Mouse (Mus musculus) stomach, postnatal 0 days (tissue): ENCODE measurements around the gene Rabep2.

ENCODE experiments used
- CTCF ChIP-seq: IDR thresholded peaks from 2 replicates; pipeline ENCODE4 v1.5.1; 2016; ENCODE audit warnings: antibody characterized with exemption, low read depth, mild to moderate bottlenecking, moderate library complexity
- EP300 ChIP-seq: optimal IDR thresholded peaks from 2 replicates; pipeline ENCODE3; 2016; ENCODE audit warnings: antibody characterized with exemption

DNA sequence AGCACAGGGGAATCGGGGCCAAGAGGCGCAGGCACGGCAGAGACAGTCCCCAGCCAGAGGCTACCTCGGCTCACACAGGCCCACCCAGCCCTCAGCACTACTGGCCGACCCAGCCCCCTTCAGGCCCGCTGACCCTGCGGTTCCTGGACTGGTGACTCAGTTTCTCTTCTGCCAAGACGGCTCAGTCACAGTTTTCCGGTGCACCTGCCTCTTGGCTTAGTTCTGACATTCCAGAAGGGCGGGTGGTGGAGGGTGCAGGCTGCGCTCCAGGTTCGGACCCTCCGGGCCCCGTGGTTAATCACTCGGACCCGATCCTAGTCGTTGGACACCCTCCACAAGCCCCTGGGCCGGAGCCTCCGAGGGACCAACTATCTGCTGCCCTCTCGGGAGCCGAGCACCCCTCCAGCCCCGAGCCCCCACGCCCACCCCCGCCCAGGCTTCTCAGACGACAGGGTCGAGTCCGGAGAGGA, 46.0 kb downstream of the Rabep2 start:
- TF ChIP-seq CTCF (no peak), EP300 (no peak)
